Mouse (Mus musculus) urinary bladder, postnatal 4 days (tissue): ENCODE results near the gene Map2k4.

ENCODE experiments used
- DNase-seq, 2 experiments: peaks; one replicate each; pipeline ENCODE4 v3.0.0; 2021 to 2022; ENCODE audit warnings: low spot score in 2 of 2

Gene Map2k4

GRCm38 (mm10) chr11:65773946-65774656 is 14.0 kb downstream of the Map2k4 start:
- DNase-seq: no peak

GRCm38 (mm10) chr11:65773535-65773934 is 14.6 kb downstream of the Map2k4 start:
- no peak for DNase-seq

GRCm38 (mm10) chr11:65771546-65771945 is 16.6 kb downstream of the Map2k4 start:
- DNase-seq: no peak

GRCm38 (mm10) chr11:65769990-65770389 is 18.1 kb downstream of the Map2k4 start:
- DNase-seq: no peak

GRCm38 (mm10) chr11:65768445-65768844 is 19.7 kb downstream of the Map2k4 start:
- DNase-seq: no peak

- DNase-seq: no peak
These were observed 27.2 kb downstream of the Map2k4 start for GRCm38 (mm10) chr11:65760912-65761311.

- DNase-seq: no peak
These were observed 28.7 kb downstream of the Map2k4 start for GRCm38 (mm10) chr11:65759350-65759749.

GRCm38 (mm10) chr11:65754161-65754560 is 33.9 kb downstream of the Map2k4 start:
- DNase-seq: no peak

- no peak for DNase-seq
These were observed 34.5 kb downstream of the Map2k4 start for GRCm38 (mm10) chr11:65753593-65753992.

- DNase-seq: no peak
These were observed 37.6 kb downstream of the Map2k4 start for GRCm38 (mm10) chr11:65750546-65750945.

- no peak for DNase-seq
These were observed 40.7 kb downstream of the Map2k4 start for GRCm38 (mm10) chr11:65747433-65747832.

GRCm38 (mm10) chr11:65745707-65746333 is 42.3 kb downstream of the Map2k4 start:
- DNase-seq: no peak

GRCm38 (mm10) chr11:65743866-65744265 is 44.2 kb downstream of the Map2k4 start:
- no peak for DNase-seq

GRCm38 (mm10) chr11:65740811-65741210 is 47.3 kb downstream of the Map2k4 start:
- DNase-seq: no peak

- DNase-seq: no peak
These were observed 47.7 kb downstream of the Map2k4 start for GRCm38 (mm10) chr11:65740390-65740789.

GRCm38 (mm10) chr11:65739880-65740279 is 48.2 kb downstream of the Map2k4 start:
- no peak for DNase-seq

GRCm38 (mm10) chr11:65734656-65735055 is 53.4 kb downstream of the Map2k4 start:
- DNase-seq: no peak

- DNase-seq: no peak
These were observed 58.4 kb downstream of the Map2k4 start for GRCm38 (mm10) chr11:65729623-65730217.

GRCm38 (mm10) chr11:65728906-65729305 is 59.2 kb downstream of the Map2k4 start:
- DNase-seq: no peak

GRCm38 (mm10) chr11:65723715-65724114 is 64.4 kb downstream of the Map2k4 start:
- no peak for DNase-seq

GRCm38 (mm10) chr11:65721615-65722014 is 66.5 kb downstream of the Map2k4 start:
- no peak for DNase-seq

GRCm38 (mm10) chr11:65719960-65720359 is 68.1 kb downstream of the Map2k4 start:
- no peak for DNase-seq

GRCm38 (mm10) chr11:65713830-65714229 is 74.3 kb downstream of the Map2k4 start:
- no peak for DNase-seq
